Mouse (Mus musculus): Measurements from ENCODE around the gene Cd3e. TPM values are rescaled to one million over a fixed set of nuclear protein-coding genes. Genes with fewer than 3 reads are reported as not detected.
A peak's percentile ranks its signal among the peaks of the same experiment; 100 is the strongest.
"Not testable (repeated sequence)": the region's sequence is repeated elsewhere in the genome, so short reads cannot be mapped to it uniquely, and the experiment has no call there.

Cd3e gene
- total RNA-seq (2021): under 1 TPM in 1 of 2 experiments, not detected in 1; 0.93 TPM
- long read RNA-seq, experiment 1: 0 reads
- long read RNA-seq, experiment 2: 0 reads

DNA sequence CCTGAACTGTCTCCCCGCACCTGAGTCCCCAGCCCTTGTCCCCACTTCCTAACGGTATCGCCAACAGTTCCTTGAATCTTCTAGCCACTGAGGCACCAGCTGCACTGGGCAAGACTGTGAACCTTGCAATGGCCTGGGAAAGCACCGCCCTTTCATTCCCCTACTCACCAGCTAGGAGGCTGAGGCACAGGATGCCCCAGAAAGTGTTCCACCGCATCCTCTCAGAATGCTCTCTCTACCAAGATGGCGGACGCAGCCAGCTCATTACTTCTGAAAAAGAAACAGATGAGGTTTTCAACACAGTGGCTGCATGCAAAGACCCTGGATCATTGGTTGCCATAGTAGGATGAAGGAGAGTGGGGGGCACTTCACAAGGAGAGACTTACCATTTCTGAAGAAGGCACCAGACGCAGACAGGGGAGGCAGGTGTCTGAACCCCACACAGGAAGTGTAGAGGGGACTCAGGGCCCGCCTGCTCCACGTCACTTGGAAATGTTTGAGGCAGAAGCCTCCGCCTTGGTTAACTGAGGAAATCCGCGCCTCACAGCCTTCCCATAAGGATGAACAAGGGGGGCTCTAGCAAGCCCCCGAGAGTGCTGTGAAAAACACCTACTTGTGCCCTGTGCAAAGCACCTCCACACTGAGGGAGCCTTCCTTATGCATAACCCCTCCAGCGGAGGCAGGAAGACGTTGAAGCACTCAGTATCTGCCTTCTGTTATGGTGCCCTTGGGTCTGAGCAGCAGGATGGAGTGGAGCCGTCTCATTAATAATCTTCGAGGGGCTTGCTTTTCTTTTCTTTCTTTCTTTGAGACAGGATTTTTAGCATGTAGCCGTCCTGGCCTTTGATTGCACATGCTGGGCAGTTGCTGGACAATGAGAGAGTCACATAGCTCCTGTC lies at the start of gene Cd3e:
Gene Cd3e, minus strand, starts transcription at position 448 of the 899 bp plus-strand sequence.
- DNase-seq (ENCODE audit: low spot score in 2 of 2): no peak

GRCm38 (mm10) chr9:45058304-45058940 lies 49.0 kb upstream of the Cd3e start:
- DNase-seq (ENCODE audit: low spot score in 2 of 2): no peak

GRCm38 (mm10) chr9:45055082-45055713 lies 45.8 kb upstream of the Cd3e start, which contains the start of gene Mpzl3:
Gene Mpzl3 (plus strand): TSS chr9:45055186.
- DNase-seq (ENCODE audit: low spot score in 2 of 2): peak; percentile 68 to 72

DNA sequence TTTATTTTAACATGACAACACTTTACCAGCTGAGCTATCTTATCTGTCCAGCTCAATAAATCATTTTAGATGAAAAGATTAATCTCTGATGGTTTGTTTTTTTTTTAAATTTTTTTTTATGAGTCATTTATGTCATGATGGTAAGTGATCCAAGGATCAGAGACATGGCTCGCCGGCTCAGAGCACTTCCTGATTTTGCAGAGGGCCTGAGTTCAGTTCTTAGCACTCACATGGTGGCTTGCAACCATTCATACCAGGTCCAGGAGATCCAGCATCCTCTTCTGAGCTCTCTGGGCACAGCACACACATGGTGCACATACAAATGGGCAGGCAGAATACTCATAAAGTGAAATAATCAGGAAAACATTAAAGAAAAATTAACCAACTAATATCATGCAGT lies 40.9 kb upstream of the Cd3e start:
- no peak for DNase-seq (ENCODE audit: low spot score in 2 of 2)

DNA sequence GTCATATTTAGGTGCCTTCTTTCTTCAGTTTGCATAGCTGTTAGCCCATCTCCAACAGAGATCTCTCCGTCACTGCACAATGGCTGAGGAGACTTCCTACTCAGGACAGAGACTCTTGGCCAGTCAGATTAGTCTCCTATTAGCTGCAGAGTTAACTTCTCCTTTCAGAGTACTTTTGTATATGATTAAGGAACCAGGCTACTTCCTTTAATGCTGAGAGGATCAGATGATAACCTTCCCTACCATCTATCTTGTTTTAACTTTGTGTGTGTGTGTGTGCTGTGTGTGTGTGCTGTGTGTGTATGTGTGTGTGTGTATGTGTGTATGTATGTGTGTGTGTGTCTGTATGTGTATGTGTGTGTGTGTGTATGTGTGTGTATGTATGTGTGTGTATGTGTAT lies 40.3 kb upstream of the Cd3e start:
- DNase-seq (ENCODE audit: low spot score in 2 of 2): no peak

GRCm38 (mm10) chr9:45048511-45048910 lies 39.1 kb upstream of the Cd3e start:
- no peak for DNase-seq (ENCODE audit: low spot score in 2 of 2)

DNA sequence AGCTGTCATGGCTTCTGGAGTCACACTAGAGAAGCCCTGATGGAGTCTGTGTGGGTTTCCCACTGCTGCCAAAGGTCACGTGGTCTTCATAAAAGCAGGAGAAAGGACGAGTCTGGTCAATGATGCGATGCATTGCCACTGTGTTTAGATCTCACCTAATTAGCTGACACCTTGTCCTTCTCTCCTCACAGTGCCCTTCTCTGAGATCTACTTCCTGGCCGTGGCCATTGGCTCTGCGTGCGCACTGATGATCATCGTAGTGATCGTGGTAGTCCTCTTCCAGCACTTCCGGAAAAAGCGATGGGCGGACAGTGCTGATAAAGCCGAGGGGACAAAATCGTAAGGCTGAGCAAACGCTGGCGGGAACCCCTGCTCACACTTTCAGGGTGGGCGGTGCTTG lies 37.5 kb upstream of the Cd3e start:
- no peak for DNase-seq (ENCODE audit: low spot score in 2 of 2)

- DNase-seq (ENCODE audit: low spot score in 2 of 2): no peak
Observed at GRCm38 (mm10) chr9:45042947-45043346, 33.5 kb upstream of the Cd3e start.

GRCm38 (mm10) chr9:45042056-45042720 lies 32.8 kb upstream of the Cd3e start:
- DNase-seq (ENCODE audit: low spot score in 2 of 2): peak in 1 of 2 experiments; percentile 24

DNA sequence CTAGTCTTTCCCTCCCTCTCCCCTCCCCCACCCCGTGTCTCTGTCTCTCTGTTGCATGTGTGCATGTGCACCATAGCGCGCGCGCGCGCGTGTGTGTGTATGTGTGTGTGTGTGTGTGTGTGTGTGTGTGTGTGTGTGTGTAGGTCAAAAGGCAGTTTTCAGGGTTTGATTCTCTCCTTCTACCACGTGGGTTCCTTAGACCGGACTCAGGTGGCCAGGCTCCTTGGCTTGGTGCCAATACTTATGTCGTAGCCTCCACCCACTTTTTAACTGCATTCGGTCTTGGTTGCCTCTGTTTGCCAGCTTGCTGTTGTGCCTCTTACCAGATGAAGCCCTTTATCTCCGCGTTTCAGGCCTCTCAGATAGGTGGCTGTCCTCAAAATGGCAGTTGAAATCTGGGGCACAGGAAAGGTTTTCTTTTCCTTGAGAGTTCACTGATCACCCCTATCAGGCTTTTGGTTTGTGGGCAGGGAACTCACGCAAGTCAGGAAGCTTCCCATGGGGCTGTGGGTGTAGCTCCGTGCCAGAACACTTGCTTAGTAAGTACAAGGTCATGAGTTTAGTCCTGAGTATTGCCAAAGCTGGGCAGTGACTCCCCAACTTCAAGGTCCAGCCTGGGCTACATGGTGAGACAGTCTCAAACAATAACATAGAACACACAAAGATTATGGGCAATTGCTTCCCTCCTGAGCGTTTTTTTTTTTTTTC lies 31.9 kb upstream of the Cd3e start:
- DNase-seq (ENCODE audit: low spot score in 2 of 2): no peak

- no peak for DNase-seq (ENCODE audit: low spot score in 2 of 2)
Observed at GRCm38 (mm10) chr9:45040066-45040845, 30.8 kb upstream of the Cd3e start.

DNA sequence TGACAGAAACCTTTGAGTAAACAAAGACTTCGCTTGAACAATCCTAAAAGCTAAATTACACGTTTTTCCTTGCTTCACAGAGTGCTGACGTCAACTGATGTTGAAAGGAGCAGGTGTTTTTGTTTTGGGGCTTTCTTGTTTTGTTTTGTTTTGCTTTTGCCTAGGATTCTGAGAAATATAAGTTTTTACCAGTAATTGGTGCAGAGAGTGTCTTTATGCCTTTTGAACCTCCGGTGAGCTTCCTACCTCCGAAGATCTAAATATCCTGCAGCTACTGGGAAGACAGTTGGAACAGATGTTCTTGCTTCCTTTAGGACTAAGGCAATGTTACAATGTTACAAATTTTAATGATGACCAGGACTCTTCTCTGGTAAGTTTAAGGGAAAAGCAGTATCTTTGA lies 30.1 kb upstream of the Cd3e start, which contains the start of gene Mpzl2:
Gene Mpzl2, plus strand, starts transcription at position 301 of the 400 bp plus-strand sequence.
- DNase-seq (ENCODE audit: low spot score in 2 of 2): no peak

DNA sequence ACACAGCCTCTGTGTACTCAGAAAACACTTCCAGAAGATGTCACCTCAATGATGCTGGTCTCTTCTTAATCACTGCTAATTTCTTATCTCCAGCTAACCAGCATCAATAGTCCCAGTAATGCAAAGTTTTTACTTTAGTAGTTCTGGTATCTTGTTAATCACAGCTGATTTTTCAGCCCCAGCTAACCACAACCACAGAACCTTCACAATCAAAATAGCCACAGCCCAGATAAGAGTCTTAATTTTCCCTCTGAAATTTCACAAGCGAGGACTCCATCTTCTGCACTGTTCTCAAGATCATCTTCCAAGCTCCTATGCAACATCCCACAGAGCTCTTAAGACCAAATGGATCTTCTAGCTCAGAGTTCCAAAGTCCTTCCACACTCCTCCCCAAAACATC lies 28.4 kb upstream of the Cd3e start:
- not testable (repeated sequence) for DNase-seq (ENCODE audit: low spot score in 2 of 2)

- DNase-seq (ENCODE audit: low spot score in 2 of 2): no peak
Observed at GRCm38 (mm10) chr9:45034526-45034925, 25.1 kb upstream of the Cd3e start.

- DNase-seq (ENCODE audit: low spot score in 2 of 2): no peak
Observed at GRCm38 (mm10) chr9:45032261-45032660, 22.8 kb upstream of the Cd3e start.

GRCm38 (mm10) chr9:45030341-45030740 lies 20.9 kb upstream of the Cd3e start:
- DNase-seq (ENCODE audit: low spot score in 2 of 2): no peak

GRCm38 (mm10) chr9:45027376-45027775 lies 17.9 kb upstream of the Cd3e start:
- no peak for DNase-seq (ENCODE audit: low spot score in 2 of 2)

- no peak for DNase-seq (ENCODE audit: low spot score in 2 of 2)
Observed at GRCm38 (mm10) chr9:45024187-45024586, 14.8 kb upstream of the Cd3e start.

GRCm38 (mm10) chr9:45023638-45024037 lies 14.2 kb upstream of the Cd3e start:
- no peak for DNase-seq (ENCODE audit: low spot score in 2 of 2)

DNA sequence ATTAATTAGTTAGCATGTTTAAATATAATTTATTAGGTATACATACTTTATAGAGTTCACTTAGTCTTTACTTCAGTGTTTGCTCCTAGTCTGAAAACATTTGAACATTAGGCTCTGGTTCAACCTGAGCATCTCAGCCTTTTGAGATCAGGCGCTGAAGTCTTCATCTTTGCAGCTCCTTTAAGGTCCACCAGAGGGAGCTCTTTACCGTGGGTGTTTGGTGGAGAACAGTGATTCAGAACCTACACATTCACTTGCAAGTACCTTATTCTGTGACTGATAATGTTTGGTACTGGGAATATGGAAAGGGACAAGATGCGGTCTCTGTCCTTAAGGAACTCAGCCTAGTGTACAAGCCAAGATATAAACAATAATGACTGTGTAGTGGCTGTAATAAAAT lies 13.4 kb upstream of the Cd3e start:
- no peak for DNase-seq (ENCODE audit: low spot score in 2 of 2)

All from adrenal gland, postnatal 4 days (tissue).